Mouse (Mus musculus): ENCODE results near the gene Zscan2. TPM values are rescaled to one million over a fixed set of nuclear protein-coding genes. Genes with fewer than 3 reads are reported as not detected.
"Not testable (repeated sequence)": the region's sequence is repeated elsewhere in the genome, so short reads cannot be mapped to it uniquely, and the experiment has no call there.

Gene Zscan2
- polyA plus RNA-seq (2012; rRNA removed) = 6.7 and 7.5 TPM in 2 replicates

DNA sequence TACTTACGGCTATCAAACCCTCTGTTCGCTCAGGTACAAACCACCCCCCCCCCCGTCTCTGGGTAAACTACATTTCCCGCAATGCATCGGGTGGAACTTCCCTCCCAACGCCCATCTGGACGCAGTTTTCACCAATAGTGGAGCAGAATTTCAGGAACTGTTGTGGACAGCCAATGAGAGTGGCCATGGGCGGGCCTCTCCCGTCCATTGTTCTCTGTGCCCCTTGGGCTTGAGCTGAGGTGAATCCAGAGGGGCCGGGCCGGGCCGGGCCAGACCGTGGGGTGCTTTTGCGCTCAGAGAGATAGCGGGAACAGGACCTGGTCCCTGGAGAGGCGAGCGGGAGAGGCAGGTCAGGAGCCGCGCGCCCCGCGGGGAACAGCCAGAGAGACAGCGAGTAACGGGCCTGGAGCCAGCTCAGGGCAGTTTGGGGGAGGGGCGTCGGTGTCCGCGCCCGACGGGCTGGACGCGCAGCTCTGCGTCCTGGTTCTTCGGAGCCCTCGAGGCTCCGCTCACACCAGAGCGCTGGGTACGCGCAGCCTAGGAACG is at the start of gene Zscan2:
TSS of gene Zscan2 (plus strand) at position 192 of the 546 bp plus-strand sequence.
- peak; percentile 83 for DNase-seq (ENCODE audit: low spot score)

DNA sequence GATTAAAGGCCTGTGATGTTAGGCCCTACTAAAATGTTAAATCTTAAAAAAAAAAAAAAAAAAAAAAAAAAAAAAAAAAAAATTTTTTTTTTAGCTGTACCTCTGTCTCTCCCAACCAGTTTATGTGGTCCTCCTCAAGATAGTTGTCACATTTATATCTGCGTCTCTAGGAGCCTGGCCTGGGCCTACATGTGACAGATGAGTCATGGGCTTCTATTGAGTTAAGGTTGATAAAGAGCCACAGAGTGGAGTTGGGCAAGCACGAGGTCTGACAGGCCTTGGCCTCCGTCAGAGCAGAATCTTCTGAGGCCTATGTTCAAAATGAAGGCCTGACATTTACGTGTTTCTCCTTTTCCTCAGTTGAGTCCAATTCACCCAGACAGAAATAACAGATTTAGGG is 47.3 kb upstream of the Zscan2 start:
- no peak for DNase-seq (ENCODE audit: low spot score)

DNA sequence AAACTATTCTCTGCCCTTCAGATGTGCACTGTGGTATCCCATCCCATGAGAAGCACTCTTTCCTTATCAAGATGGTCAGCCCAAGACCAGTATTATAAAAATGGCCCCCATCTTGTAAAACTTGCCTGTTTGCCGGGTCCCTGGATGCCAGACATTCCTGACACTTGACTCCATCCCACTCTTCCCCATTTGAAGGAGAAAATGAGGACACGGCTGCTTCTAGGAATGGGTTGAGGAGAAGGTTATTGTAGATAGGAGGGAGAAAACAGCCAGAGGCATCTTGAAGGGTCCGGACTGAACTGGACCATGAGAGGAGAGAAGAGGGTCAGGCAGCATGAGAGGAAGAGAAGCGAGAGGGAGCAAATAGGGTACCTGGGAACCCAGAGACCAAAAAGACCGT is 44.1 kb upstream of the Zscan2 start:
- no peak for DNase-seq (ENCODE audit: low spot score)

GRCm38 (mm10) chr7:80820838-80821237 is 39.9 kb upstream of the Zscan2 start:
- no peak for DNase-seq (ENCODE audit: low spot score)

GRCm38 (mm10) chr7:80823267-80823666 is 37.5 kb upstream of the Zscan2 start:
- no peak for DNase-seq (ENCODE audit: low spot score)

- no peak for DNase-seq (ENCODE audit: low spot score)
Observed at GRCm38 (mm10) chr7:80823875-80824682, 36.6 kb upstream of the Zscan2 start.

- DNase-seq (ENCODE audit: low spot score) = no peak
Observed at GRCm38 (mm10) chr7:80825843-80826403, 34.8 kb upstream of the Zscan2 start, which contains the start of gene Iqgap1. Gene Iqgap1, minus strand, starts transcription at chr7:80825974.

GRCm38 (mm10) chr7:80828146-80828860 is 32.4 kb upstream of the Zscan2 start:
- DNase-seq (ENCODE audit: low spot score) = no peak

GRCm38 (mm10) chr7:80830193-80830803 is 30.4 kb upstream of the Zscan2 start:
- no peak for DNase-seq (ENCODE audit: low spot score)

DNA sequence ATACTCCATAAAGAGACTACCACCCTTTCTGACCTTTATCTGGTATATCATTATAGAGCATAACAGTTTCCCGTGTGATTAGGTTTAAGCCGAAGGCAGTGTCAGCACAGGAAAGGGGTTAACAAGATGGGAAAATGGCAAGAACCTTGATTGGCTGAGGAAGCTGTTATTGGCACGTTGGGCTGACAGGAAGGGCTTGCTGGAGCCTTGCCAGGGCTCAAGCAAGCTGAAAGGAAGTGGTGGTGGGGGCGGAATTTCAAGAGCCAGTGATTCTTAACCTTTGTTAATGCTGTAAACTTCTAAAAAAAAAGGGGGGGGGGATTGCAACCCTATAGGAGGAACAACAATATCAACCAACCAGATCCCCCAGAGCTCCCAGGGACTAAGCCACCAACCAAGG is 28.5 kb upstream of the Zscan2 start:
- DNase-seq (ENCODE audit: low spot score) = no peak

- DNase-seq (ENCODE audit: low spot score) = not testable (repeated sequence)
Observed at GRCm38 (mm10) chr7:80832996-80833650, 27.6 kb upstream of the Zscan2 start.

DNA sequence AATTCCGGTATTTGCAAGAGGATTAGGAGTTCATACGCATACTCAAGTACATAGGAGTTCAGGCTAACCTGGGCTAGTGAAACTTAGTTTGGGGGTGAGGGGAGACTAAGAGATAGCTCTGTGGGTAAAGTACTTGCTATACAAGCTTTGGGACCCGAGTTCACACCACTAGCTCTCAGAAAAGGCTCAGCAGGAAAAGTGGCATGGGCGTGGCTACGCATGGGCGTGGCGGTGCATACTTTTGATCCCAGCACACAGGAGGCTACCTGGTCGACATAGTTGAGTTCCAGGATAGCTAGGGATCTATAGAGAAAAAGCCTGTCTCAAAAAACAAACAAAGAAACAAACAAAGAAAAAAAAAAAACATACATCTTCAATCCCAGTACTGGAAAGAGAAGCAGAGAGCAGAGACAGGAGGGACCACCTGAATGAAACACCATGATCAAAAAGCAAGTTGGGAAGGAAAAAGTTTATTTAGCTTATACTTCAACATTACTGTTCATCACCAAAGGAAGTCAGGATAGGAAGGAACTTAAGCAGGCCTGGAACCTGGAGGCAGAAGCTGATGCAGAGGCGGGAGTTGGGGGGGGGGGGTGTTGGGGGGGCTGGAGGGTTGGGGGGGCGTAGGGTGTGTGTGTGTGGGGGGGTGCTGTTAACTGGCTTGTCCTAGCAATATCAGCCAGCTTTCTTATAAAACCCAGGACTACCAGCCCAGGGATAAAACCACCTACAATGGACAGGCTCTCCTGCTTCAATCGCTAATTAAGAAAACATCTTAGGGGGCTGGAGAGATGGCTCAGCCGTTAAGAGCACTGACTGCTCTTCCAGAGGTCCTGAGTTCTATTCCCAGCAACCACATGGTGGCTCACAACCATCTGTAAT is 26.8 kb upstream of the Zscan2 start:
- DNase-seq (ENCODE audit: low spot score) = no peak

DNA sequence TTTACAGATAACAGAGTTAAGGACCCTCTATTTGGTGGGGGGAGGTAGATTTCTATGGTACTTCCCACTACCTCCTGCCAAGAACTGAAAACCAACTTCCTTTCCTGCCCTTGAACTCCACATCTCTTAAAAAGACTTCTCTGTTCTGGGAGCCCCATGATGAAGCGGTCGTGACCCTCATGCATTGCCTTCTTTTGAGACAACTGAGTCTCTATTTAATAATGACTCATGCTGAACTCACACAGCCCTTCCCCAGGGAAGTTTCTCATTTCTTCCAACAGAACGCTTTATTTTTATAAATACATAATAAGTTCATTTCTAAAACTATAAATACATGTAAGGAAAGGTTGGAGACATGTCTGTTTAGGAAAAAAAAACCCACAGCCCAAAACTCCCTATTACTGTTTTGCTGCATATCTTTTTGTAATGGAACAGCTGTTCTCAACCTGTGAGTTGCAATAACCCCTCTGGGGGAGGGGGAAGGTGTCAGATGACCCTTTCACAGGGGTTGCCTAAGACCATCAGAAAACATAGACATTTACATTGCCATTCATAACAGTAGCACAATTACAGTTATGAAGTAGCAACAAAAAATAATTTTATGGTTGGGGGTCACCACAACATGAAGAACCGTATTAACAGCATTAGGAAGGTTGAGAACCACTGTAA is 24.6 kb upstream of the Zscan2 start:
- no peak for DNase-seq (ENCODE audit: low spot score)

GRCm38 (mm10) chr7:80837736-80838135 is 23.0 kb upstream of the Zscan2 start:
- no peak for DNase-seq (ENCODE audit: low spot score)

DNA sequence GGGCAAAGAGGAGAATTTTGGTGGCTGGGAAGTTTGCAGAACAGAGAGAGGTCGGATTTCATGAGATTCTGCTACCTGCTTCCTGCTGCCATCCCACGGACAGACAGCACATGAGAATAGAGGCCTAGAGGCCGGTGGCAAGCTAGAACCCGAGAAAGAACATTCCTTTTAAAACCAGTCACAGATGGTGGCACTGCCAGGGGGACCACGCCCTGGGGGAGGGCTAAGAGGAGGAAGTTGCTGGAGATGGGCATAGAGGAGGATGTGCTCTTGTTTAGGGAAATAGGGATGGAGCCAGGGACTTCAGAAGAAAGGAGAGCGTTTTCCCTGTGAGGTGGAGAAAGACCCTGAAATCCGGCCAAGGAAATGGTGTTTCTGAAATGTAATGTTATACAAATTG is 22.5 kb upstream of the Zscan2 start:
- no peak for DNase-seq (ENCODE audit: low spot score)

DNA sequence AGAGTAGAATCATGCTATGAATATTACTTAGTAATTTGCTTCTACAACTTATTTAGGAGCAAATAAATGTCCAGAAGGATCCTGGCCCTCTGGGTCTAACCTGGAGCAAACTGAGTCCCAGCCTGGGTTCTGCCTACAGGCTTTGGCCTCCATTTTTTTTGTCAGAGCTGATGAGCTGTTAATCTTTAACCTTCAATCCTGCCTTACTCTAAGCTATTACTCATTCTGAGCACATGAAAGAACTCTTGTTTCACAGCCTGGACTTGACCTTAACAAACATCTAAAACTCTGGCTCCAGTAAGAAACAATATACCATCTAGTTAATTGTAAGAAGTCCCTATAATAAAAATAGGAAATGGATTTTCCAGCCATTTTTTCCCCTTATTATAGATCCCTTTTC is 21.0 kb upstream of the Zscan2 start:
- no peak for DNase-seq (ENCODE audit: low spot score)

GRCm38 (mm10) chr7:80840241-80840640 is 20.5 kb upstream of the Zscan2 start:
- no peak for DNase-seq (ENCODE audit: low spot score)

GRCm38 (mm10) chr7:80840937-80841336 is 19.8 kb upstream of the Zscan2 start:
- no peak for DNase-seq (ENCODE audit: low spot score)

DNA sequence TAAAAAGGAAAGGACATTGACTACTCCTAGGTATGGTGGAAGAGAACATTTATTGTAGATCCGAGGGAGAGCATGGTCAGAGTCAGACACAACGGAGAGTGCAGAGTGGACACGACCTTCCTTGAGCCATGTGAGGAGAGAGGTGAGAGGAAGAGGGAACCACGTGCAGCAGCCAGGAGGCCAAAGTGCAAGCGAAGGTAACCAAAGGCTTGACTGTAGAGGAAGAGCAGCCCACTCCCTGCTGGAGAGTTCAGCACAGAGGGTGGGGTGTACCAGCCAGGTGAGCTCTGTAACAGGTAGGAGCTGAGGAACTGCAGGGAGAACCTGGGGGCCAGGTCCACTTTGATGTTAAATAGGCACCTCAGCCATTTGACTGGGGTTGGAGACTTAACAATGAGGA is 18.6 kb upstream of the Zscan2 start:
- DNase-seq (ENCODE audit: low spot score) = no peak

- no peak for DNase-seq (ENCODE audit: low spot score)
Observed at GRCm38 (mm10) chr7:80843176-80843575, 17.5 kb upstream of the Zscan2 start.

Data from urinary bladder, adult 2 months (tissue).